Mouse (Mus musculus) olfactory bulb, adult 2 months (tissue): Measurements from ENCODE around the gene Peli3.

ENCODE experiments used
- CTCF ChIP-seq: fragments of 200-500 bp; IDR thresholded peaks from 2 replicates; pipeline ENCODE4 v1.5.1; 2012; ENCODE audit warnings: low read depth, mild to moderate bottlenecking, low read length, moderate library complexity; ENCODE audit not compliant: insufficient read depth
- POLR2A ChIP-seq: fragments of 200-500 bp; IDR thresholded peaks from 2 replicates; pipeline ENCODE4 v1.6.1; 2012; ENCODE audit warnings: mild to moderate bottlenecking, low read depth, low read length, moderate library complexity; ENCODE audit not compliant: insufficient read depth

- TF ChIP-seq CTCF (no peak), POLR2A (no peak)
Observed at GRCm38 (mm10) chr19:4937444-4938310, 5.2 kb downstream of the Peli3 start.
